8 mouse cellular contexts compared by ENCODE assay signal in the genomic region with DNA sequence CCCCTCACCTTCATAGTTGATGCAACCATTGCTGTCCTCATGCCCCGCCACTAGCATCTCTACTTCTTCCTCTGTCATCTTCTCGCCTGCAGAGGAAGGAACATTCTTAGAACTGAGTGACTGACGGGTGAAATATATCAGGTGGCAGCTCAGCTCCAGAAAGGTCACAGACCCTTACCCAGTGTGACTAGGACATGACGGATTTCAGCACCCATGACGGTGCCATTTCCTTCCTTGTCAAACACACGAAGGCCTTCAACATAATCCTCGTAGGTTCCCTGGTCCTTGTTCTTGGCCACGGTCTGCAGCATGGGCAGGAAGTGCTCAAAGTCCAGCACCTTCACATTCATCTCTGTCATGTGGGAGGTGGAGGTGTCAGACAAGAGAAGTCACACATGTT. TPM values are rescaled to one million over a fixed set of nuclear protein-coding genes. Genes with fewer than 3 reads are reported as not detected.
DNase-seq lines count a peak whose midpoint lies in the region; ATAC-seq and TF ChIP-seq lines count a peak whose summit lies in the region.
"Not testable (repeated sequence)": the region's sequence is repeated elsewhere in the genome, so short reads cannot be mapped to it uniquely, and the experiment has no call there.

No protein-coding gene starts in this region.

- DNase-seq in CD4-positive helper T cell, adult 2 months (ENCODE audit: low read depth, low spot score), result peak; percentile 44
- DNase-seq in cerebellum, adult 9-10 months, result peak; percentile 43
- not testable (repeated sequence) for DNase-seq in forebrain, embryonic 14.5 days (ENCODE audit: low spot score); heart, postnatal 0 days (ENCODE audit: low spot score)
- peak; percentile 30 for DNase-seq in kidney, adult 18-20 months

- peaks cover 12% of the 10 kb centered on the region for H3K4me1 ChIP-seq in forebrain, embryonic 14.5 days (ENCODE audit: control insufficient read depth, insufficient read depth, low read length)
- H3K4me1 ChIP-seq in heart, postnatal 0 days (ENCODE audit: control insufficient read depth, insufficient read depth), result peaks cover 42% of the 10 kb centered on the region
- H3K4me1 ChIP-seq in limb, embryonic 15.5 days, result peaks cover 42% of the 10 kb centered on the region
- H3K4me1 ChIP-seq in neural tube, embryonic 13.5 days (replicated peaks), result peaks cover 48% of the 10 kb centered on the region

- H3K27ac ChIP-seq in forebrain, embryonic 14.5 days (ENCODE audit: low read depth, low read length); neural tube, embryonic 13.5 days (replicated peaks): not testable (repeated sequence)
- H3K27ac ChIP-seq in heart, postnatal 0 days (ENCODE audit: low read depth), result peak overlapping the region; percentile 95
- peak overlapping the region; percentile 100 for H3K27ac ChIP-seq in limb, embryonic 15.5 days
- peak overlapping the region; percentile 94; the same call in 1 of the 2 replicates for H3K27ac ChIP-seq in macrophage

- not testable (repeated sequence) for H3K27me3 ChIP-seq in forebrain, embryonic 14.5 days (replicated peaks; ENCODE audit: control insufficient read depth, insufficient read depth, low read length); heart, postnatal 0 days (ENCODE audit: control insufficient read depth, insufficient read depth, low read length); limb, embryonic 15.5 days; neural tube, embryonic 13.5 days

- H3K9ac ChIP-seq in forebrain, embryonic 14.5 days (ENCODE audit: low read length), result peak overlapping the region; percentile 83; the same call in 1 of the 2 replicates
- H3K9ac ChIP-seq in heart, postnatal 0 days (replicated peaks; ENCODE audit: low read depth, low read length), result peak overlapping the region; percentile 83
- H3K9ac ChIP-seq in limb, embryonic 15.5 days, result peak overlapping the region; percentile 74
- H3K9ac ChIP-seq in neural tube, embryonic 13.5 days, result peak overlapping the region; percentile 96

- H3K4me3 ChIP-seq in forebrain, embryonic 14.5 days (ENCODE audit: low read depth, low read length), result peak overlapping the region; percentile 72
- peak overlapping the region; percentile 79 for H3K4me3 ChIP-seq in heart, postnatal 0 days (ENCODE audit: low read depth, low read length)
- peak overlapping the region; percentile 83 for H3K4me3 ChIP-seq in limb, embryonic 15.5 days
- peak overlapping the region; percentile 97 for H3K4me3 ChIP-seq in macrophage (ENCODE audit: inconsistent target)
- H3K4me3 ChIP-seq in neural tube, embryonic 13.5 days, result peak overlapping the region; percentile 87

- not testable (repeated sequence) for TF ChIP-seq CTCF in heart, postnatal 0 days (IDR thresholded peaks at IDR 0.05; ENCODE audit: low read depth)

- not testable (repeated sequence) for ATAC-seq in forebrain, embryonic 14.5 days; heart, postnatal 0 days (ENCODE audit: insufficient read depth, low read depth); limb, embryonic 15.5 days (ENCODE audit: insufficient number of reproducible peaks, low FRiP score, low TSS enrichment, low read depth); neural tube, embryonic 13.5 days (ENCODE audit: low read depth)

- peaks cover 48% of the 10 kb centered on the region for H3K79me2 ChIP-seq in macrophage (ENCODE audit: inconsistent target)

- TF ChIP-seq EP300 in heart, postnatal 0 days (IDR thresholded peaks at IDR 0.05; ENCODE audit: low read depth), result not testable (repeated sequence)

- peaks cover 50% of the 10 kb centered on the region for H3K36me3 ChIP-seq in forebrain, embryonic 14.5 days (ENCODE audit: control insufficient read depth, insufficient read depth, low read length)
- H3K36me3 ChIP-seq in heart, postnatal 0 days (replicated peaks; ENCODE audit: control insufficient read depth, insufficient read depth, low read length), result peaks cover 49% of the 10 kb centered on the region
- H3K36me3 ChIP-seq in limb, embryonic 15.5 days, result peaks cover 49% of the 10 kb centered on the region
- H3K36me3 ChIP-seq in macrophage (ENCODE audit: inconsistent target), result peaks cover 33% of the 10 kb centered on the region; the same call in 1 of the 2 replicates
- H3K36me3 ChIP-seq in neural tube, embryonic 13.5 days, result peaks cover 49% of the 10 kb centered on the region

- not testable (repeated sequence) for H3K9me3 ChIP-seq in forebrain, embryonic 14.5 days (replicated peaks; ENCODE audit: control insufficient read depth, low read length); heart, postnatal 0 days (replicated peaks; ENCODE audit: control insufficient read depth, low read length); limb, embryonic 15.5 days; neural tube, embryonic 13.5 days

- H3K4me2 ChIP-seq in forebrain, embryonic 14.5 days (ENCODE audit: low read length), result peak overlapping the region; percentile 75
- peak overlapping the region; percentile 82 for H3K4me2 ChIP-seq in heart, postnatal 0 days (ENCODE audit: low read depth, low read length)
- H3K4me2 ChIP-seq in limb, embryonic 15.5 days, result peak overlapping the region; percentile 72
- H3K4me2 ChIP-seq in neural tube, embryonic 13.5 days, result peak overlapping the region; percentile 76

- WGBS in forebrain, embryonic 14.5 days, result 84% methylated on average over 7 of the region's 8 CpGs
- 6% methylated on average over 8 of the region's 8 CpGs for WGBS in heart, postnatal 0 days
- 67% methylated on average over 8 of the region's 8 CpGs for WGBS in limb, embryonic 15.5 days
- 38% methylated on average over 4 of the region's 8 CpGs for WGBS in macrophage (ENCODE audit: missing documents)
- WGBS in neural tube, embryonic 13.5 days, result 66% methylated on average over 8 of the region's 8 CpGs

RNA-seq across cellular contexts. Expression of gene Myl6, which starts 1.9 kb away (rescaled TPM):
- polyA plus RNA-seq in forebrain, embryonic 14.5 days (2014; fragmentation: Nextera tagmentation; extraction: Ambion mirVana), result 732 and 818 TPM in 2 replicates
- 606 and 830 TPM in 2 replicates for total RNA-seq in heart, postnatal 0 days (2014; rRNA removed; ENCODE audit: low replicate concordance)
- 791 and 823 TPM in 2 replicates for polyA plus RNA-seq in heart, postnatal 0 days (2015; fragmentation: Nextera tagmentation; extraction: Ambion mirVana)
- polyA plus RNA-seq in limb, embryonic 15.5 days (2015; fragmentation: Nextera tagmentation; extraction: Ambion mirVana), result 1,269 and 1,341 TPM in 2 replicates
- total RNA-seq in macrophage (2018; cell fraction: chromatin; rRNA removed), result 100 to 1,000 TPM; 104 to 402 (median 256) TPM
- 1,000 to 10,000 TPM in 24 of 26 experiments, 100 to 1,000 TPM in 2; 852 to 1,734 (median 1,138) TPM for total RNA-seq in macrophage (2018; cell fraction: cytosol; rRNA removed)
- 100 to 1,000 TPM; 190 to 507 (median 328) TPM for total RNA-seq in macrophage (2018; cell fraction: nucleus; rRNA removed)
- 1,390 to 2,190 TPM (median 1,921 TPM) in 3 replicates for polyA plus RNA-seq in macrophage (2018)
- polyA plus RNA-seq in neural tube, embryonic 13.5 days (2015; fragmentation: Nextera tagmentation; extraction: Ambion mirVana), result 1,017 and 1,105 TPM in 2 replicates

RNA-seq across cellular contexts. Expression of gene Myl6b, which starts 6.4 kb away (rescaled TPM):
- polyA plus RNA-seq in forebrain, embryonic 14.5 days (2014; fragmentation: Nextera tagmentation; extraction: Ambion mirVana), result 4.6 and 5.8 TPM in 2 replicates
- 3.2 and 4.8 TPM in 2 replicates for total RNA-seq in heart, postnatal 0 days (2014; rRNA removed; ENCODE audit: low replicate concordance)
- polyA plus RNA-seq in heart, postnatal 0 days (2015; fragmentation: Nextera tagmentation; extraction: Ambion mirVana), result 4.6 and 4.9 TPM in 2 replicates
- polyA plus RNA-seq in limb, embryonic 15.5 days (2015; fragmentation: Nextera tagmentation; extraction: Ambion mirVana), result 4.7 and 7.4 TPM in 2 replicates
- total RNA-seq in macrophage (2018; cell fraction: chromatin; rRNA removed), result 1 to 10 TPM in 5 of 26 experiments, under 1 TPM in 5, not detected in 16; 0.68 to 4.6 (median 1.1) TPM
- total RNA-seq in macrophage (2018; cell fraction: cytosol; rRNA removed), result 1 to 10 TPM; 1.9 to 3.5 (median 2.4) TPM
- total RNA-seq in macrophage (2018; cell fraction: nucleus; rRNA removed), result 1 to 10 TPM in 8 of 26 experiments, under 1 TPM in 9, not detected in 9; 0.59 to 2.2 (median 1.00) TPM
- polyA plus RNA-seq in macrophage (2018), result 0.73 to 1.7 TPM (median 1.4 TPM) in 3 replicates
- polyA plus RNA-seq in neural tube, embryonic 13.5 days (2015; fragmentation: Nextera tagmentation; extraction: Ambion mirVana), result 4.1 and 5.0 TPM in 2 replicates

RNA-seq across cellular contexts. Expression of gene Smarcc2, which starts 33.0 kb away (rescaled TPM):
- 178 and 201 TPM in 2 replicates for polyA plus RNA-seq in forebrain, embryonic 14.5 days (2014; fragmentation: Nextera tagmentation; extraction: Ambion mirVana)
- total RNA-seq in heart, postnatal 0 days (2014; rRNA removed; ENCODE audit: low replicate concordance), result 40.8 and 42.1 TPM in 2 replicates
- 31.9 and 32.9 TPM in 2 replicates for polyA plus RNA-seq in heart, postnatal 0 days (2015; fragmentation: Nextera tagmentation; extraction: Ambion mirVana)
- 80.7 and 84.4 TPM in 2 replicates for polyA plus RNA-seq in limb, embryonic 15.5 days (2015; fragmentation: Nextera tagmentation; extraction: Ambion mirVana)
- total RNA-seq in macrophage (2018; cell fraction: chromatin; rRNA removed), result 100 to 1,000 TPM in 24 of 26 experiments, 10 to 100 TPM in 2; 82.9 to 296 (median 182) TPM
- 100 to 1,000 TPM in 3 of 26 experiments, 10 to 100 TPM in 23; 72.8 to 108 (median 92.6) TPM for total RNA-seq in macrophage (2018; cell fraction: cytosol; rRNA removed)
- total RNA-seq in macrophage (2018; cell fraction: nucleus; rRNA removed), result 100 to 1,000 TPM in 12 of 26 experiments, 10 to 100 TPM in 14; 54.6 to 141 (median 98.1) TPM
- 73.6 to 136 TPM (median 74.8 TPM) in 3 replicates for polyA plus RNA-seq in macrophage (2018)
- polyA plus RNA-seq in neural tube, embryonic 13.5 days (2015; fragmentation: Nextera tagmentation; extraction: Ambion mirVana), result 176 and 184 TPM in 2 replicates

RNA-seq across cellular contexts. Expression of gene Esyt1, which starts 33.6 kb away (rescaled TPM):
- polyA plus RNA-seq in forebrain, embryonic 14.5 days (2014; fragmentation: Nextera tagmentation; extraction: Ambion mirVana), result 4.7 and 6.3 TPM in 2 replicates
- 38.2 and 41.5 TPM in 2 replicates for total RNA-seq in heart, postnatal 0 days (2014; rRNA removed; ENCODE audit: low replicate concordance)
- polyA plus RNA-seq in heart, postnatal 0 days (2015; fragmentation: Nextera tagmentation; extraction: Ambion mirVana), result 12.6 and 13.0 TPM in 2 replicates
- polyA plus RNA-seq in limb, embryonic 15.5 days (2015; fragmentation: Nextera tagmentation; extraction: Ambion mirVana), result 42.8 and 44.9 TPM in 2 replicates
- total RNA-seq in macrophage (2018; cell fraction: chromatin; rRNA removed), result 100 to 1,000 TPM in 18 of 26 experiments, 10 to 100 TPM in 8; 40.7 to 306 (median 194) TPM
- total RNA-seq in macrophage (2018; cell fraction: cytosol; rRNA removed), result 100 to 1,000 TPM; 134 to 249 (median 192) TPM
- 100 to 1,000 TPM; 133 to 347 (median 250) TPM for total RNA-seq in macrophage (2018; cell fraction: nucleus; rRNA removed)
- polyA plus RNA-seq in macrophage (2018), result 147 to 161 TPM (median 155 TPM) in 3 replicates
- 31.5 and 35.1 TPM in 2 replicates for polyA plus RNA-seq in neural tube, embryonic 13.5 days (2015; fragmentation: Nextera tagmentation; extraction: Ambion mirVana)

RNA-seq across cellular contexts. Expression of gene Zc3h10, which starts 55.5 kb away (rescaled TPM):
- polyA plus RNA-seq in forebrain, embryonic 14.5 days (2014; fragmentation: Nextera tagmentation; extraction: Ambion mirVana), result 16.2 and 18.2 TPM in 2 replicates
- 13.8 and 24.4 TPM in 2 replicates for total RNA-seq in heart, postnatal 0 days (2014; rRNA removed; ENCODE audit: low replicate concordance)
- 6.1 and 8.1 TPM in 2 replicates for polyA plus RNA-seq in heart, postnatal 0 days (2015; fragmentation: Nextera tagmentation; extraction: Ambion mirVana)
- polyA plus RNA-seq in limb, embryonic 15.5 days (2015; fragmentation: Nextera tagmentation; extraction: Ambion mirVana), result 13.2 and 15.4 TPM in 2 replicates
- 10 to 100 TPM in 13 of 26 experiments, 1 to 10 TPM in 13; 4.7 to 15.2 (median 10.2) TPM for total RNA-seq in macrophage (2018; cell fraction: chromatin; rRNA removed)
- 10 to 100 TPM in 8 of 26 experiments, 1 to 10 TPM in 18; 6.1 to 12.6 (median 8.9) TPM for total RNA-seq in macrophage (2018; cell fraction: cytosol; rRNA removed)
- total RNA-seq in macrophage (2018; cell fraction: nucleus; rRNA removed), result 10 to 100 TPM in 21 of 26 experiments, 1 to 10 TPM in 5; 7.0 to 15.7 (median 11.5) TPM
- polyA plus RNA-seq in macrophage (2018), result 6.7 to 13.0 TPM (median 9.6 TPM) in 3 replicates
- polyA plus RNA-seq in neural tube, embryonic 13.5 days (2015; fragmentation: Nextera tagmentation; extraction: Ambion mirVana), result 19.4 and 19.9 TPM in 2 replicates
